Mouse (Mus musculus) kidney, embryonic 14.5 days (tissue): ENCODE measurements around the gene Cmah. TPM values are rescaled to one million over a fixed set of nuclear protein-coding genes. Genes with fewer than 3 reads are reported as not detected.
A peak's percentile ranks its signal among the peaks of the same experiment; 100 is the strongest.

Experiments
- ATAC-seq: fragments of 200-750 bp; cut with Nextera tagmentation; 2 replicates; pipeline ENCODE4 v1.8.0; 2017; ENCODE audit warnings: moderate number of reproducible peaks, mild to moderate bottlenecking, moderate TSS enrichment, moderate library complexity; ENCODE audit not compliant: low FRiP score, low TSS enrichment
- H3K27ac ChIP-seq: fragments of 300-500 bp; sonication (generic); 2 replicates; pipeline ENCODE4 v1.5.1; 2014; ENCODE audit warnings: low read depth, mild to moderate bottlenecking, low read length, moderate library complexity, mixed read lengths
- H3K27me3 ChIP-seq: fragments of 300-500 bp; sonication (generic); 2 replicates; pipeline ENCODE4 v1.6.1; 2014; ENCODE audit warnings: mild to moderate bottlenecking, low read length; ENCODE audit not compliant: control insufficient read depth, insufficient read depth
- H3K36me3 ChIP-seq: fragments of 300-500 bp; sonication (generic); 2 replicates; pipeline ENCODE4 v1.6.1; 2014; ENCODE audit warnings: low read length, mixed read lengths; ENCODE audit not compliant: control insufficient read depth, insufficient read depth
- H3K4me1 ChIP-seq: fragments of 300-500 bp; sonication (generic); 2 replicates; pipeline ENCODE4 v1.6.1; 2014; ENCODE audit warnings: low read length, mixed read lengths; ENCODE audit not compliant: control insufficient read depth, insufficient read depth
- H3K4me2 ChIP-seq: fragments of 300-500 bp; sonication (generic); replicated peaks from 2 replicates; pipeline ENCODE4 v1.6.1; 2014; ENCODE audit warnings: low read depth, mild to moderate bottlenecking, low read length
- H3K4me3 ChIP-seq: fragments of 300-500 bp; sonication (generic); 2 replicates; pipeline ENCODE4 v1.5.1; 2014; ENCODE audit warnings: mild to moderate bottlenecking, low read length
- H3K9ac ChIP-seq: fragments of 300-500 bp; sonication (generic); 2 replicates; pipeline ENCODE4 v1.6.1; 2014; ENCODE audit warnings: low read depth, mild to moderate bottlenecking, low read length, moderate library complexity
- H3K9me3 ChIP-seq: fragments of 300-500 bp; sonication (generic); 2 replicates; pipeline ENCODE4 v1.6.1; 2016; ENCODE audit warnings: low read length; ENCODE audit not compliant: control insufficient read depth
- WGBS: fragments of 180-500 bp; shearing (Covaris S2); extraction: QIAGEN DNeasy Blood & Tissue Kit; methylation state at CpG from one replicate; pipeline ENCODE4 v1.1.7; 2014; 5-methylcytosine and 5-hydroxymethylcytosine counted together
- polyA plus RNA-seq: library from polyadenylated mRNA; unstranded; fragments of >200 nt; fragmentation: Nextera tagmentation; extraction: Ambion mirVana; gene quantifications from 2 replicates; pipeline ENCODE4 v1.2.1, GENCODE M21; 2014

Cmah gene
- 0.47 and 1.2 TPM in 2 replicates for polyA plus RNA-seq

GRCm38 (mm10) chr13:24327201-24327600, at the start of gene Cmah:
Gene Cmah, plus strand, starts transcription at chr13:24327404.
- H3K36me3 ChIP-seq = no peaks in the 10 kb centered on the region
- H3K9me3 ChIP-seq = no peaks in the 10 kb centered on the region
- H3K9ac ChIP-seq = no peak within 1 kb of the TSS
- no peaks in the 10 kb centered on the region for H3K4me1 ChIP-seq
- no peak within 1 kb of the TSS for H3K4me2 ChIP-seq
- H3K4me3 ChIP-seq = no peak within 1 kb of the TSS
- no peaks in the 10 kb centered on the region for H3K27me3 ChIP-seq
- ATAC-seq = no peak
- no peak within 1 kb of the TSS for H3K27ac ChIP-seq
- WGBS = 64% methylated on average over 5 of the region's 5 CpGs

- no peak for ATAC-seq
- Histone ChIP-seq H3K27me3 (no peaks in the 10 kb centered on the region), H3K4me3 (peak overlapping the region; percentile 78), H3K27ac (no peak overlapping the region; the same call in 1 of the 2 replicates), H3K9ac (no peak overlapping the region; the same call in 1 of the 2 replicates), H3K4me1 (no peaks in the 10 kb centered on the region), H3K36me3 (peaks cover under 1% of the 10 kb centered on the region; the same call in 1 of the 2 replicates), H3K9me3 (no peaks in the 10 kb centered on the region), H3K4me2 (peak overlapping the region; percentile 83)
- WGBS = 39% methylated on average over 11 of the region's 11 CpGs
These were observed 47.8 kb upstream of the Cmah start for GRCm38 (mm10) chr13:24279407-24279761.

DNA sequence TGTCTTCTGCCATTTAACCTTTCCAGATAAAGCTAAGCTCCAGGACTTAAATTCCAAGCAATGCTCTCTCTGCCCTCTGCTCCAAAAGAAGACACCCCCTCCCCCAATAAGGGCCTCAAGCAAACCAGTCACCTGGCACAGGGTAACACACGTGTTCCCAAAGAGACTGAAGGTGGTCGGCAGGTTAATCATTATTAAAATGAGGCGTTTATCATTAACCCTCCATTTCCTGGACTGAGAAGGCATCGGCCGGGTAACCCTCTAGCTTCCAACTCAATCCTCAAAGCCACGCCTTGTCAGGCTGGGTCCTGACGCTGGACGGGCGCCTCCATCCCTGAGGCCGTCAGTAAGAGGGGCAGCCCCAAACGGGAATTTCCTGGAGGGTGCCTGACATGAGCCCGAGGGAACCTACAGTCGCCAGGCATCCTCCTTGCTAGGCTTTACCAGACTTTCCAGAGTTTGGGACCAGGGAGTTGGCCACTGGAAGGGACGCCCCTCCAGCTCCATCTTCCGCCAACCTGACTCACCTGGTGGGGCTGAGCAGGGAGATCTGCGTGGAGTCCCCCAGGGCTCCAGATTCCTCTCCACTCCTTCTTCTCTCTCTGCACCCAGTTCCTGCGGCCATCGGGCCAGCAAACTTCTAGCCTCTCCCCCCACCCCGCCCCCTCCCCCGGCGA, 47.3 kb upstream of the Cmah start:
- 2% methylated on average over 21 of the region's 21 CpGs for WGBS
- no peaks in the 10 kb centered on the region for H3K9me3 ChIP-seq
- no peaks in the 10 kb centered on the region for H3K4me1 ChIP-seq
- ATAC-seq = peak; percentile 65
- peak overlapping the region; percentile 78 for H3K4me3 ChIP-seq
- peak overlapping the region; percentile 81 for H3K27ac ChIP-seq
- no peaks in the 10 kb centered on the region for H3K36me3 ChIP-seq
- no peaks in the 10 kb centered on the region for H3K27me3 ChIP-seq
- H3K9ac ChIP-seq = peak overlapping the region; percentile 77
- H3K4me2 ChIP-seq = peak overlapping the region; percentile 83

DNA sequence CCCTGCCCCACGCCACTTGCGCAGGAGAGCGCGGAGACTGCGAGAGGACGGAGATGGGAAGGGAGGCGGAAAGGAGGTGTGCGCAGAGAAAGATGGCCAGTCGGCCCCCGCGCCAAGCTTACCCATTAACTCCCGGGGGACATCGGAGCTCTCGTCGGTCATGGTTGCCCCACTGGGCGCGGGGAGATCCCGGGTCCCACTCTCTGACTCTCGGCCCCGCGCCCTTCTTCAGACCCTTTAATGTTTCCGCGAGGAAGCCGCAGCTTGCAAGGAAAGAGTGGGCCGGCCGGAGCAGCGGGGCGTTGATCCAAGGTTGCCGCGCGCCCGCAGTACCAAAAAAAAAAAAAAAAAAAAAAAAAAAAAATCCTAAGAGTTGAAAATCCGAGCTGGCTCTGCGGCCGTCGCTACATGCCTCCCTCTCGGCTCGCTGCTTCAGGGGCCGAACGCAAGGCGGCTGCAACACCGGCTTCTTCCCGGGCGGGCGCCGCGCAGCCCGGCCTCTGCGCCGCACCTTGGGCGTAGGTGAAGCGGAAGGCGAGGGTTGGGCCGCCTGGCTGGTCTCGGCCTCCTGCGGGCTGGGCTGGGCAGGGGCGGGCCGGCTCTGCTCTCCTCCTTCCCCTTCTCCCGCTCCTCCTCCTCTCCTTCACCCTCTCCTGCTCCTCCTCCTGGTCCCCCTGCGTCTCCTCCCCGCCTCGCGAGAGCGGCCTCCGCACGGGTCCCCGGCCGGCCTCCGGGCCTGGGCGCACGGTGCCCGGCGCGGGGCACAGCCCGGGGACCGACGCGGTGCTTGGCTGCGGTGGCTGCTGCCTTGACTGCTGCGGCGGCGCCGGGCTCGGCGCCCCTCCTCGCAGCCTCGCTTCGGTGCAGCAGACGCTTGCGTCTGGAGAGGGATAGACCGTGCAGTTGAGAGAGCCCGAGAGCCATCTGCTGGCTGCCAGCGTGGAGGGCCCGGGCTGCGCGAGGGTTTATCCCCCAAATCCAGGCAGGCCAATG, 46.5 kb upstream of the Cmah start, which contains the start of gene Carmil1:
TSS of gene Carmil1 (minus strand) at position 357 of the 993 bp plus-strand sequence.
- Histone ChIP-seq H3K27ac (peak within 1 kb of the TSS; percentile 81), H3K4me3 (peak within 1 kb of the TSS; percentile 78), H3K9ac (peak within 1 kb of the TSS; percentile 77), H3K4me2 (peak within 1 kb of the TSS; percentile 83), H3K36me3 (no peaks in the 10 kb centered on the region), H3K9me3 (no peaks in the 10 kb centered on the region), H3K27me3 (no peaks in the 10 kb centered on the region), H3K4me1 (no peaks in the 10 kb centered on the region)
- ATAC-seq = peak; percentile 97
- WGBS = under 1% methylated on average over 86 of the region's 96 CpGs

DNA sequence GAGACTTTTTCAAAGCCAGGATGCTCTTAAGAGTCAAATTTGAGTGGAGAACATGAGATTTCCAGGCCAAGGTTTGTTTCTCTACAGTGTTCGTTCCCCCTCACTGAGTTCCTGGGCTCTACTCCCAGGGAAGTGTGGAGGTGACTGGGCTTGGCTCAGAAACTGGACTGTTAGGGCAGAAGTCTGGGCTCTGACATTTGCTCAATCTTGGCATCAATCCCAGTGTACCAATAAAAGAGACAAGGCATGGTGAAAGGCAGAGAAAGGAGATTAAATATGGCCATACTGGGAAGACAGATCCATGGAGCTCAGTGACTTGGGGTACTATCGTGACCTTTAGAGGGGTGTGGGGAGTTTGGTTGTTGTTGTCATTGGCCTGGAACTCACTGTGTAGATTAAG, 39.8 kb upstream of the Cmah start:
- Histone ChIP-seq H3K36me3 (no peaks in the 10 kb centered on the region), H3K9ac (no peak overlapping the region), H3K4me2 (no peak overlapping the region), H3K27me3 (no peaks in the 10 kb centered on the region), H3K27ac (no peak overlapping the region), H3K4me3 (no peak overlapping the region), H3K4me1 (no peaks in the 10 kb centered on the region), H3K9me3 (no peaks in the 10 kb centered on the region)
- ATAC-seq = no peak
- WGBS = 93% methylated on average over 2 of the region's 2 CpGs

GRCm38 (mm10) chr13:24297252-24297651, 30.0 kb upstream of the Cmah start:
- 13% methylated on average over 4 of the region's 4 CpGs for WGBS

DNA sequence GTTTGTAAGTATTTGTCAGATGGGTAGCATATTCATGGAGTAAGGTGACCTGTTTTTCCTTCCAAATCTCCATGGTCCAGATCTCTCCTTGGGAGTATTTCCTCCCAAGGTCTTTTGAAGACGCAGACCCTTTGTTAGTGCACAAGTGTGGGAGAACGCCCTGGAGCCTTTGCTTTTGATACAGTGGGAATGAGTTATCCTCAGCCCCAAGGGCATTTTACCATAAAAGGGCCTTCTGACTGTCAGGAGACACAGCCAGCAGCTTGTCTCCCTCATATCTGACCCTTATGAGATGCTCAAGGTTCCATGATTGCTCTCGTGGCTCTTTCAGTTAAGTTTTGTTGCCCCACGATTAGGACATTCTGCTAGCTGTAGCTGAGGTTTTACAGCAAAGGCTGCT, 21.7 kb upstream of the Cmah start:
- no peak overlapping the region for H3K9ac ChIP-seq
- H3K4me3 ChIP-seq = no peak overlapping the region
- H3K27me3 ChIP-seq = no peaks in the 10 kb centered on the region
- no peaks in the 10 kb centered on the region for H3K36me3 ChIP-seq
- no peak for ATAC-seq
- WGBS = 69% methylated on average over 4 of the region's 4 CpGs
- H3K27ac ChIP-seq = no peak overlapping the region
- H3K4me2 ChIP-seq = no peak overlapping the region
- H3K9me3 ChIP-seq = no peaks in the 10 kb centered on the region
- H3K4me1 ChIP-seq = no peaks in the 10 kb centered on the region

More at GRCm38 (mm10) chr13:24297252-24297651, 30.0 kb upstream of the Cmah start:
- Histone ChIP-seq H3K9ac (no peak overlapping the region), H3K4me2 (no peak overlapping the region), H3K9me3 (no peaks in the 10 kb centered on the region), H3K27me3 (no peaks in the 10 kb centered on the region), H3K4me3 (no peak overlapping the region), H3K4me1 (no peaks in the 10 kb centered on the region), H3K36me3 (no peaks in the 10 kb centered on the region), H3K27ac (no peak overlapping the region)
- ATAC-seq = no peak

DNA sequence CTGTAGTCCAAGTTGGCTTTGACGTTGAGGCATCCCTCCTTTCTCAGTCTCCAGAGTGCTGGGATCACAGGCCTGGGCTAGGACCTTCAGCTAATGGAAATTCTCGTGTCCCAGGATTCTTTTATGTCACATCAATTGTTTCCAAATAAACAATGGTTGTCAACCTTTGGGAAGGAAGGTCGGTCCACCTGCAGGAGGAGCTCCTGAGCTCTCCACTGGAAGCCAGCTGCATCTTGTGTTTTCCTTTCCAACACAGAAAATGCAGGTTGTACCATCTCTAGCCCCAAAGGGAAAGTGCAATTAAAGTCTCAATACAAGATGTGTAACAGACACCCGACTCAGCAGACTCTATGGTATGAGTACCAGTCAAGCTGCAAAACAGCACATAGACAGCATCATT, 21.0 kb upstream of the Cmah start:
- no peak for ATAC-seq

More for the DNA sequence above, 21.0 kb upstream of the Cmah start:
- Histone ChIP-seq H3K36me3 (no peaks in the 10 kb centered on the region), H3K27me3 (no peaks in the 10 kb centered on the region), H3K27ac (no peak overlapping the region), H3K9ac (no peak overlapping the region), H3K4me2 (no peak overlapping the region), H3K4me1 (no peaks in the 10 kb centered on the region), H3K9me3 (no peaks in the 10 kb centered on the region), H3K4me3 (no peak overlapping the region)
- 66% methylated on average over 4 of the region's 4 CpGs for WGBS
